Mouse (Mus musculus) naive thymus-derived CD4-positive, alpha-beta T cell, adult 2 months (primary cell): ENCODE measurements around the gene Phactr3.
"Not testable (repeated sequence)": the region's sequence is repeated elsewhere in the genome, so short reads cannot be mapped to it uniquely, and the experiment has no call there.

ENCODE experiments used
- DNase-seq: peaks from one replicate; pipeline ENCODE4 v3.0.0-alpha.2; 2011; ENCODE audit warnings: low read depth

Phactr3 gene

GRCm38 (mm10) chr2:178327466-178328040, 208.8 kb downstream of the Phactr3 start:
- no peak for DNase-seq

- no peak for DNase-seq
Observed at GRCm38 (mm10) chr2:178329551-178329950, 210.8 kb downstream of the Phactr3 start.

- no peak for DNase-seq
Observed at GRCm38 (mm10) chr2:178329986-178330385, 211.2 kb downstream of the Phactr3 start.

GRCm38 (mm10) chr2:178337878-178338277, 219.1 kb downstream of the Phactr3 start:
- DNase-seq = no peak

GRCm38 (mm10) chr2:178339044-178339443, 220.3 kb downstream of the Phactr3 start:
- no peak for DNase-seq

GRCm38 (mm10) chr2:178342105-178342504, 223.3 kb downstream of the Phactr3 start:
- DNase-seq = not testable (repeated sequence)

- DNase-seq = no peak
Observed at GRCm38 (mm10) chr2:178342597-178342996, 223.8 kb downstream of the Phactr3 start.
